Mouse (Mus musculus): Measurements from ENCODE around the gene Ksr2.
"Not testable (repeated sequence)": the region's sequence is repeated elsewhere in the genome, so short reads cannot be mapped to it uniquely, and the experiment has no call there.

GRCm38 (mm10) chr5:117377731-117378130 lies 36.1 kb upstream of the Ksr2 start:
- not testable (repeated sequence) for TF ChIP-seq TAL1, GATA1 (IDR thresholded peaks at IDR 0.05; ENCODE audit: low read length)

All from erythroblast, embryonic 14.5 days (primary cell).